In the genomic region with DNA sequence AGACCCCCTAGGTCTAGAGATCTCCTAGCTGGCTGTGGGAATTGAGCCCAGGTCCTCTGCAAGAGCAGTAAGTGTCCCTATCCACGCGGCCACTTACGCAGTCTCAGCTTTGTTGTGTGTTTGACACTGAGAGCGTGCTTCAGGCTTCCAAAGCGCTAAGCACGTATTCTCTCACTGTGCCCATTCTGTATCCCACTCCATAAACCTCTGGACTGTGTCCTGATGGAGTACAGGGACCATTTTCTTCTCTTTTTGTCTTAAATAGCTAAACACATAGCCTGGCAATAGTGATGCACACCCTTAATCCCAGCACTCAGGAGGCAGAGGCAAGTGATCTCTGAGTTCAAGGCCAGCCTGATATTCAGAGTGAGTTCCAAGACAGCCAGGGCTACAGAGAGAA, we compare ENCODE assay signal across 20 mouse cellular contexts. TPM values are rescaled to one million over a fixed set of nuclear protein-coding genes. Genes with fewer than 3 reads are reported as not detected.
A peak's percentile ranks its signal among the peaks of the same experiment; 100 is the strongest.
DNase-seq lines count a peak whose midpoint lies in the region; ATAC-seq and TF ChIP-seq lines count a peak whose summit lies in the region.
"Had no signal": no experiment of that assay in that cellular context is flagged by ENCODE, and none has a peak within 500 bp of the region (broad histone marks: within the 10 kb centered on the region; RNA-seq: fewer than 3 reads in every experiment).

No protein-coding gene starts in this region.

- DNase-seq in heart, postnatal 4 days, result no peak
- DNase-seq in liver, postnatal 0 days, result no peak
- DNase-seq: cerebellum, adult 18-20 months; cerebellum, postnatal 14 days had no signal

- no peaks in the 10 kb centered on the region for H3K36me3 ChIP-seq in heart, embryonic 15.5 days
- no peaks in the 10 kb centered on the region for H3K36me3 ChIP-seq in liver, postnatal 0 days (replicated peaks; ENCODE audit: insufficient read depth, low read length)
- H3K36me3 ChIP-seq in liver, embryonic 12.5 days, result no peaks in the 10 kb centered on the region
- no peaks in the 10 kb centered on the region for H3K36me3 ChIP-seq in embryonic facial prominence, embryonic 15.5 days
- H3K36me3 ChIP-seq in limb, embryonic 13.5 days, result no peaks in the 10 kb centered on the region
- no peaks in the 10 kb centered on the region for H3K36me3 ChIP-seq in forebrain, embryonic 12.5 days (replicated peaks)
- H3K36me3 ChIP-seq: embryonic facial prominence, embryonic 12.5 days; heart, embryonic 10.5 days; liver, embryonic 15.5 days; neural tube, embryonic 13.5 days had no signal

- H3K27ac ChIP-seq in heart, embryonic 15.5 days, result no peak overlapping the region
- peak overlapping the region; percentile 86; the same call in 1 of the 2 replicates for H3K27ac ChIP-seq in liver, postnatal 0 days (ENCODE audit: low read depth)
- H3K27ac ChIP-seq in liver, embryonic 12.5 days, result no peak overlapping the region
- H3K27ac ChIP-seq in embryonic facial prominence, embryonic 15.5 days (replicated peaks), result no peak overlapping the region
- no peak overlapping the region for H3K27ac ChIP-seq in limb, embryonic 13.5 days
- no peak overlapping the region for H3K27ac ChIP-seq in forebrain, embryonic 12.5 days
- H3K27ac ChIP-seq: embryonic facial prominence, embryonic 12.5 days; hindbrain, embryonic 14.5 days; liver, embryonic 15.5 days; neural tube, embryonic 13.5 days had no signal

- no peak for TF ChIP-seq EP300 in liver, postnatal 0 days (IDR thresholded peaks at IDR 0.05; ENCODE audit: low read depth)

- no peak for TF ChIP-seq CTCF in liver, postnatal 0 days (IDR thresholded peaks at IDR 0.05; ENCODE audit: low read depth)

- H3K9me3 ChIP-seq in heart, embryonic 15.5 days (replicated peaks), result no peaks in the 10 kb centered on the region
- H3K9me3 ChIP-seq in liver, postnatal 0 days (ENCODE audit: low read length), result no peaks in the 10 kb centered on the region
- H3K9me3 ChIP-seq in liver, embryonic 12.5 days (replicated peaks), result no peaks in the 10 kb centered on the region
- no peaks in the 10 kb centered on the region for H3K9me3 ChIP-seq in embryonic facial prominence, embryonic 15.5 days (replicated peaks)
- H3K9me3 ChIP-seq in limb, embryonic 13.5 days, result no peaks in the 10 kb centered on the region
- no peaks in the 10 kb centered on the region for H3K9me3 ChIP-seq in forebrain, embryonic 12.5 days
- H3K9me3 ChIP-seq: embryonic facial prominence, embryonic 12.5 days; heart, embryonic 10.5 days; liver, embryonic 15.5 days; neural tube, embryonic 13.5 days had no signal

- peak overlapping the region; percentile 66; the same call in 1 of the 2 replicates for H3K4me2 ChIP-seq in heart, embryonic 15.5 days
- H3K4me2 ChIP-seq in liver, postnatal 0 days (ENCODE audit: low read depth, low read length), result peak overlapping the region; percentile 67; the same call in 1 of the 2 replicates
- H3K4me2 ChIP-seq in liver, embryonic 12.5 days, result no peak overlapping the region; the same call in 1 of the 2 replicates
- peak overlapping the region; percentile 57; the same call in 1 of the 2 replicates for H3K4me2 ChIP-seq in embryonic facial prominence, embryonic 15.5 days (replicated peaks)
- H3K4me2 ChIP-seq in limb, embryonic 13.5 days (replicated peaks), result peak overlapping the region; percentile 64; the same call in 1 of the 2 replicates
- H3K4me2 ChIP-seq in forebrain, embryonic 12.5 days, result no peak overlapping the region

- WGBS in heart, embryonic 15.5 days, result 80% methylated on average over 6 of the region's 6 CpGs
- 84% methylated on average over 6 of the region's 6 CpGs for WGBS in liver, postnatal 0 days (ENCODE audit: insufficient replicate concordance)
- WGBS in liver, embryonic 12.5 days (ENCODE audit: insufficient replicate concordance), result 73% methylated on average over 6 of the region's 6 CpGs
- WGBS in embryonic facial prominence, embryonic 15.5 days, result 83% methylated on average over 6 of the region's 6 CpGs
- WGBS in limb, embryonic 13.5 days, result 88% methylated on average over 6 of the region's 6 CpGs
- 69% methylated on average over 6 of the region's 6 CpGs for WGBS in forebrain, embryonic 12.5 days

- peaks cover 10% of the 10 kb centered on the region for H3K4me1 ChIP-seq in heart, embryonic 15.5 days (replicated peaks)
- H3K4me1 ChIP-seq in liver, postnatal 0 days (ENCODE audit: insufficient read depth), result peaks cover 9% of the 10 kb centered on the region; the same call in 1 of the 2 replicates
- H3K4me1 ChIP-seq in liver, embryonic 12.5 days, result no peaks in the 10 kb centered on the region
- H3K4me1 ChIP-seq in embryonic facial prominence, embryonic 15.5 days, result peaks cover 18% of the 10 kb centered on the region; the same call in 1 of the 2 replicates
- peaks cover 14% of the 10 kb centered on the region for H3K4me1 ChIP-seq in limb, embryonic 13.5 days
- H3K4me1 ChIP-seq in forebrain, embryonic 12.5 days, result peaks cover 6% of the 10 kb centered on the region; the same call in 1 of the 2 replicates
- H3K4me1 ChIP-seq: embryonic facial prominence, embryonic 12.5 days had no signal

- H3K9ac ChIP-seq in heart, embryonic 15.5 days, result no peak overlapping the region
- 0 out of 2 replicates have a peak overlapping the region, but pooled peaks have one; percentile 51 for H3K9ac ChIP-seq in liver, postnatal 0 days (replicated peaks)
- no peak overlapping the region for H3K9ac ChIP-seq in liver, embryonic 12.5 days
- no peak overlapping the region for H3K9ac ChIP-seq in embryonic facial prominence, embryonic 15.5 days
- H3K9ac ChIP-seq in limb, embryonic 13.5 days, result no peak overlapping the region
- no peak overlapping the region for H3K9ac ChIP-seq in forebrain, embryonic 12.5 days
- H3K9ac ChIP-seq: embryonic facial prominence, embryonic 12.5 days had no signal

- ATAC-seq in heart, embryonic 15.5 days (replicated peaks; ENCODE audit: insufficient number of reproducible peaks, insufficient read depth, low FRiP score, low read depth), result no peak
- ATAC-seq in liver, postnatal 0 days, result no peak
- ATAC-seq in liver, embryonic 12.5 days, result no peak
- ATAC-seq in embryonic facial prominence, embryonic 15.5 days (ENCODE audit: insufficient number of reproducible peaks, low FRiP score, low TSS enrichment, low read depth), result no peak
- ATAC-seq in limb, embryonic 13.5 days (ENCODE audit: low FRiP score, low read depth), result no peak
- ATAC-seq in forebrain, embryonic 12.5 days (ENCODE audit: low FRiP score), result no peak
- ATAC-seq: forebrain, embryonic 14.5 days had no signal

- H3K27me3 ChIP-seq in heart, embryonic 15.5 days, result no peaks in the 10 kb centered on the region
- H3K27me3 ChIP-seq in liver, postnatal 0 days (ENCODE audit: insufficient read depth, low read length), result 0 out of 2 replicates have a peak, but pooled peaks cover 3% of the 10 kb centered on the region
- H3K27me3 ChIP-seq in liver, embryonic 12.5 days (replicated peaks), result peaks cover 53% of the 10 kb centered on the region
- no peaks in the 10 kb centered on the region for H3K27me3 ChIP-seq in embryonic facial prominence, embryonic 15.5 days
- H3K27me3 ChIP-seq in limb, embryonic 13.5 days, result no peaks in the 10 kb centered on the region
- peaks cover 30% of the 10 kb centered on the region for H3K27me3 ChIP-seq in forebrain, embryonic 12.5 days
- H3K27me3 ChIP-seq: embryonic facial prominence, embryonic 12.5 days had no signal

- H3K4me3 ChIP-seq in heart, embryonic 15.5 days, result no peak overlapping the region
- no peak overlapping the region for H3K4me3 ChIP-seq in liver, postnatal 0 days (ENCODE audit: low read depth, low read length)
- H3K4me3 ChIP-seq in liver, embryonic 12.5 days, result no peak overlapping the region
- H3K4me3 ChIP-seq in embryonic facial prominence, embryonic 15.5 days (replicated peaks), result no peak overlapping the region; the same call in 1 of the 2 replicates
- H3K4me3 ChIP-seq in limb, embryonic 13.5 days, result no peak overlapping the region
- H3K4me3 ChIP-seq in forebrain, embryonic 12.5 days (replicated peaks), result no peak overlapping the region
- H3K4me3 ChIP-seq: myocyte had no signal

RNA-seq across cellular contexts. Expression of a gene that starts 18.0 kb away (rescaled TPM):
- polyA plus RNA-seq in heart, embryonic 15.5 days (2015; fragmentation: Nextera tagmentation; extraction: Ambion mirVana), result 35.0 and 39.9 TPM in 2 replicates
- 10 to 100 TPM; 37.9 to 42.0 TPM for total RNA-seq in heart, postnatal 4 days (2021)
- polyA plus RNA-seq in liver, postnatal 0 days (2015; fragmentation: Nextera tagmentation; extraction: Ambion mirVana), result 22.1 and 27.8 TPM in 2 replicates
- 5.2 and 5.3 TPM in 2 replicates for polyA plus RNA-seq in liver, embryonic 12.5 days (2016; fragmentation: Nextera tagmentation; extraction: Ambion mirVana)
- polyA plus RNA-seq in embryonic facial prominence, embryonic 15.5 days (2015; fragmentation: Nextera tagmentation; extraction: Ambion mirVana), result 55.8 and 57.4 TPM in 2 replicates
- 44.0 and 46.2 TPM in 2 replicates for polyA plus RNA-seq in limb, embryonic 13.5 days (2015; fragmentation: Nextera tagmentation; extraction: Ambion mirVana)
- polyA plus RNA-seq in forebrain, embryonic 12.5 days (2016; fragmentation: Nextera tagmentation; extraction: Ambion mirVana), result 9.7 and 12.6 TPM in 2 replicates
- total RNA-seq: megakaryocyte-erythroid progenitor cell, adult 5-6 weeks had no signal
- polyA plus RNA-seq: inflammation-experienced regulatory T-cells, adult 6 months had no signal

RNA-seq across cellular contexts. Expression of a gene that starts 23.9 kb away (rescaled TPM):
- polyA plus RNA-seq in heart, embryonic 15.5 days (2015; fragmentation: Nextera tagmentation; extraction: Ambion mirVana), result 0.73 and 2.7 TPM in 2 replicates
- under 1 TPM in 1 of 2 experiments, not detected in 1; 0.26 TPM for total RNA-seq in heart, postnatal 4 days (2021)
- not detected in 2 replicates for polyA plus RNA-seq in liver, postnatal 0 days (2015; fragmentation: Nextera tagmentation; extraction: Ambion mirVana)
- polyA plus RNA-seq in liver, embryonic 12.5 days (2016; fragmentation: Nextera tagmentation; extraction: Ambion mirVana), result 0.65 and 1.0 TPM in 2 replicates
- 42.3 and 47.2 TPM in 2 replicates for polyA plus RNA-seq in embryonic facial prominence, embryonic 15.5 days (2015; fragmentation: Nextera tagmentation; extraction: Ambion mirVana)
- 27.4 and 30.6 TPM in 2 replicates for polyA plus RNA-seq in limb, embryonic 13.5 days (2015; fragmentation: Nextera tagmentation; extraction: Ambion mirVana)
- 11.9 and 14.9 TPM in 2 replicates for polyA plus RNA-seq in forebrain, embryonic 12.5 days (2016; fragmentation: Nextera tagmentation; extraction: Ambion mirVana)
- total RNA-seq: gastrocnemius, adult 8-10 months; megakaryocyte-erythroid progenitor cell, adult 5-6 weeks had no signal
- polyA plus RNA-seq: inflammation-experienced regulatory T-cells, adult 6 months; spleen, adult 2 months had no signal

RNA-seq across cellular contexts. Expression of a gene that starts 28.5 kb away (rescaled TPM):
- 44.5 and 49.5 TPM in 2 replicates for polyA plus RNA-seq in heart, embryonic 15.5 days (2015; fragmentation: Nextera tagmentation; extraction: Ambion mirVana)
- 10 to 100 TPM; 24.9 to 28.0 TPM for total RNA-seq in heart, postnatal 4 days (2021)
- 18.3 and 19.6 TPM in 2 replicates for polyA plus RNA-seq in liver, postnatal 0 days (2015; fragmentation: Nextera tagmentation; extraction: Ambion mirVana)
- polyA plus RNA-seq in liver, embryonic 12.5 days (2016; fragmentation: Nextera tagmentation; extraction: Ambion mirVana), result 19.3 and 21.6 TPM in 2 replicates
- 71.8 and 72.2 TPM in 2 replicates for polyA plus RNA-seq in embryonic facial prominence, embryonic 15.5 days (2015; fragmentation: Nextera tagmentation; extraction: Ambion mirVana)
- polyA plus RNA-seq in limb, embryonic 13.5 days (2015; fragmentation: Nextera tagmentation; extraction: Ambion mirVana), result 85.5 and 88.8 TPM in 2 replicates
- polyA plus RNA-seq in forebrain, embryonic 12.5 days (2016; fragmentation: Nextera tagmentation; extraction: Ambion mirVana), result 28.6 and 29.7 TPM in 2 replicates

RNA-seq across cellular contexts. Expression of a gene that starts 38.9 kb away (rescaled TPM):
- 6.0 and 8.1 TPM in 2 replicates for polyA plus RNA-seq in heart, embryonic 15.5 days (2015; fragmentation: Nextera tagmentation; extraction: Ambion mirVana)
- 1 to 10 TPM; 3.1 to 3.7 TPM for total RNA-seq in heart, postnatal 4 days (2021)
- polyA plus RNA-seq in liver, postnatal 0 days (2015; fragmentation: Nextera tagmentation; extraction: Ambion mirVana), result 0.36 and 0.56 TPM in 2 replicates
- 2.1 and 2.3 TPM in 2 replicates for polyA plus RNA-seq in liver, embryonic 12.5 days (2016; fragmentation: Nextera tagmentation; extraction: Ambion mirVana)
- polyA plus RNA-seq in embryonic facial prominence, embryonic 15.5 days (2015; fragmentation: Nextera tagmentation; extraction: Ambion mirVana), result 28.1 and 31.0 TPM in 2 replicates
- 49.0 and 51.6 TPM in 2 replicates for polyA plus RNA-seq in limb, embryonic 13.5 days (2015; fragmentation: Nextera tagmentation; extraction: Ambion mirVana)
- polyA plus RNA-seq in forebrain, embryonic 12.5 days (2016; fragmentation: Nextera tagmentation; extraction: Ambion mirVana), result 17.1 and 20.0 TPM in 2 replicates
- total RNA-seq: gastrocnemius, adult 8-10 months; megakaryocyte-erythroid progenitor cell, adult 5-6 weeks had no signal

RNA-seq across cellular contexts. Expression of a gene that starts 39.8 kb away (rescaled TPM):
- polyA plus RNA-seq in heart, embryonic 15.5 days (2015; fragmentation: Nextera tagmentation; extraction: Ambion mirVana), result 88.4 and 88.7 TPM in 2 replicates
- 10 to 100 TPM; 51.6 to 61.0 TPM for total RNA-seq in heart, postnatal 4 days (2021)
- polyA plus RNA-seq in liver, postnatal 0 days (2015; fragmentation: Nextera tagmentation; extraction: Ambion mirVana), result 63.2 and 73.2 TPM in 2 replicates
- 72.3 and 73.6 TPM in 2 replicates for polyA plus RNA-seq in liver, embryonic 12.5 days (2016; fragmentation: Nextera tagmentation; extraction: Ambion mirVana)
- 150 and 173 TPM in 2 replicates for polyA plus RNA-seq in embryonic facial prominence, embryonic 15.5 days (2015; fragmentation: Nextera tagmentation; extraction: Ambion mirVana)
- 120 and 126 TPM in 2 replicates for polyA plus RNA-seq in limb, embryonic 13.5 days (2015; fragmentation: Nextera tagmentation; extraction: Ambion mirVana)
- polyA plus RNA-seq in forebrain, embryonic 12.5 days (2016; fragmentation: Nextera tagmentation; extraction: Ambion mirVana), result 79.1 and 84.3 TPM in 2 replicates

Comparison
In these comparisons a context has a peak if more than half of its experiments do, and no peak if none do; other contexts are left out.
1. H3K4me2 ChIP-seq: peak in heart, embryonic 15.5 days (single experiment), liver, postnatal 0 days (single experiment), embryonic facial prominence, embryonic 15.5 days (single experiment) and limb, embryonic 13.5 days (single experiment); none in liver, embryonic 12.5 days (single experiment) and forebrain, embryonic 12.5 days (single experiment).